Mouse (Mus musculus) cerebellum, adult 18-20 months (tissue): ENCODE results near the gene Vopp1.

Experiments used
- DNase-seq, 2 experiments: peaks; one replicate each; pipeline ENCODE4 v3.0.0; 2021

Vopp1 gene

GRCm38 (mm10) chr6:57782658-57783057 lies 42.3 kb downstream of the Vopp1 start:
- DNase-seq, result no peak

- no peak for DNase-seq
These were observed 44.6 kb downstream of the Vopp1 start for GRCm38 (mm10) chr6:57780359-57780758.

- no peak for DNase-seq
These were observed 51.2 kb downstream of the Vopp1 start for GRCm38 (mm10) chr6:57773792-57774191.

GRCm38 (mm10) chr6:57770467-57771190 lies 54.3 kb downstream of the Vopp1 start:
- DNase-seq, result no peak

DNA sequence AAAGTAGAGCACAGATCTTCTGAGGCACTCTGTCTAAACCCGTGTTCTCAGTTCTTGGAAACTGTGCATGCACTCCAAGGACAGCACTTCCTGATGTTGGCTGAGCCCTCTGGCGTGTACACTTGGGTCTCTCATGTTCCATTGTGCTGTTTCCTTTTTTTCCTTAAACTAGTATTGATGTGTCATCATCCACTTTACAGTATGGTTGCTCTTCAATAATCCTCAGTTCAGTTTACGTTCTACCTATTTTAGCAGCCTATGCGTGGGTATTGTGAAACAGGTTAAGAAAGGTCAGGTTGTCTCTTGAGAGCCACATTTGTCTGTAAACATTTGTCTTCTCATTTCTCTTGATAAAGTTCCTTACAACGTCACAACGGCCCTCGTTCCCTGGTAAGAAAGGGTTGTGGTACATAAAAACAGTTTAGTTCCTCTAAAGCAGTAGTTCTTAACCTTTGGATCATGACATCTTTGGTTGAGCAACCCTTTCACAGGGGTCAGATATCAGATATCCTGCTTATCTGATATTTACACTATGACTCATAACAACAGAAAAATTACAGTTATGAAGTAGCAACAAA lies 55.9 kb downstream of the Vopp1 start:
- no peak for DNase-seq

GRCm38 (mm10) chr6:57767112-57767868 lies 57.7 kb downstream of the Vopp1 start:
- no peak for DNase-seq

DNA sequence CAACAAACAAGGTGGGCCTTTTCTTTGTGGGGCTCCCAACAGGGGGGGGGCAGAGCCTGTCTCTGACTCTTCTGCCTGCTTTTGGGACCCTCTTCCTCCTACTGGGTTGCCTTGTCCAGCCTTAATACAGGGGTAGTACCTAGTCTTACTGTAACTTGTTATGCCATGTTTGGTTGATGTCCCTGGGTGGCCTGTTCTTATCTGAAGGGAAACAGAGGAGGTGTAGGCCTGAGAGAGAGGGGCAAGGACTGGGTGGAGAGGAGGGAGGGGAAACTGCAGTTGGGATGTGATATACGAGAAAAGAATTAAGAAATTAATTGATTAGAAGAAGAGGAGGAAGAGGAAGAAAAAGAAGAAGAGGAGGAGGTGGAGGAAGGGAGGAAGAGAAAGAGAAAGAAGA lies 58.7 kb downstream of the Vopp1 start:
- DNase-seq, result no peak

GRCm38 (mm10) chr6:57765095-57765878 lies 59.7 kb downstream of the Vopp1 start:
- peak; percentile 31 to 48 for DNase-seq

DNA sequence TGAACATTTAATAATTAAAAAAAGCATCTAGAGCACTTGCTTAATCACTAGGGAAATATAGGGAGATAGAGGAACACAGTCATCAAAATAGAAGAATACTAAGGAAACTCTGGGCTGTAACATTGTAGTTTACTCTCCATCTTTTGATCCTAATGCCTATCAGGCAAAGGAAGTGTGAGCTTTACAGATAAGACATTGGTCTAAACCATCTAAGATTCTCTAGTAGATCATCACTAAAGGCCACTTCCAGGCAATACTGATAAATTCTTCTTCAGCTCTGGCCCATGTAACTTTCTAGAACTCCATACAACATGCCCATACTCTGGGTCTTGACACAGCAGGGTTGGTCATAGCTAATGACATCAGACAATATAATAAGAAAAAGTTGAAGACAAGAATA lies 61.9 kb downstream of the Vopp1 start:
- no peak for DNase-seq

- DNase-seq, result no peak
These were observed 70.8 kb downstream of the Vopp1 start for GRCm38 (mm10) chr6:57753962-57754759.

DNA sequence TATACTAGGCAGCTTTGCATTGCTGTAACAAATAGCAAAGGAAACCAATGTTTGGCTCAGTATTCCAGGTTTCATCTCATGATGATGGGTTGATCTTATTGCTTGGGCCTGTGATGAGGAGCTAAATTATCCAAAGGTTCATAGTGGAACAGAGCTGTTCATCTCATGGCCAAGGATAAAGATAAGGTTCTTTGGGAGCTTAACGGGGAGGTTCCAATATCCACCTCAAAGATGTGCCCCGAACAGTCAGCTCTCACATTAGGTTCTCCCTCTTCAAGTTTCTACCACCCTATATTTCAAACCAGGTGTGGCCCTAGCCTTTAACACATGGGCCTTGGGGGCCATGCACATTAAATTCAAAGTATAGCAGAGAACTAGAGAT lies 79.2 kb downstream of the Vopp1 start:
- DNase-seq, result no peak

DNA sequence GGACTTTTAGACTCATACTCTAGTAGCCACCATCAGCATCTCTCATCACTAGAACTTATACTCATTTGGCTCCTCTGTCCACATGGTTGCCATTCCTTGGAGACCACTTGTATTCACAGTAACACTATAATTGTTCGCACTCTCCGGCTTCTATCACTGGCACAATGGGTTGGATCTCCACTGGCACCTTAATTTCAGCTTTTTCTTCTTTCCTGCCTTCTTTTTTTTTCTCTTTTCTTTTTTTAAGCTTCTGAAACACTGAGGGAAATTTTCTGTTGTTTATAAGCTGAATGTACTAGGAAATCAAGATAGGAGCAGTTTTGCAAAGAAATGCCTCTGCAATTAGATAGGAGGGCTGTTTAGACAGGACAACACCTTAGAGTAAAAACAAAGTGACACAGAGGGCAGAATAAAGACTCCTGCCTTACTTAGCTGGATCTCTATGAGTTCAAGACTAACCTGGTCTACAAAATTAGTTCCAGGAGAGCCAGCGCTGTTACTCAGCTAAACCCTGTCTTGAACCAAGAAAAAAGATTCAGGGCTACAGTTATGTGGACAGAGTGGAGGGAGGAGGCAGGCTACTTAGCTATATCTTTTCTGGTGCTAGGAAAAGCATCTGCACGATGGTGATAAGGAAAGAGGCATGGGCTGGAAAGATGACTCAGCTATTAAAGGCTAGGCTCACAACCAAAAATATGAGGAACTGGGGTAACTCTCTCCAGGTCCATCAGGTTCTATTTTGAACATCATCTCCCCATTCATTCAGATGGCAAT lies 79.8 kb downstream of the Vopp1 start:
- DNase-seq, result no peak

DNA sequence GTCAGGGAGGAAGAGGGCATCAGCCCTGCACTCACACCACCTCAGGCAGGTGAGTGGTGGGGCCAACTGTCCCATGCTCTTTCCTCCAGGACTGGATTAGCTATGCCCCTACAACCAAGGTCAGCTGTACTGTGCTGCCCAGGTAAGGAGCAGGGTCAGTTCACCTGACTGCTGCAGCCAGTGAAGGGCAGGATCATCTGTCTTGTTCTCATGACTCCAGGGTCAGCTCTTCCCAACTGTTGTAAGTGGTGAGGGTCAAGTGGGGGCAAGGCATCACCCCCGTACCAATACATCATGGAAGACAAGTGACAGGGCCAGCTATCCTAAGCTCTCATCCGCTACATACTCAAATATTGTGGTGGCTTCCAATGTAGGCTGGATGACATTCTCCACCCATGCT lies 80.8 kb downstream of the Vopp1 start:
- DNase-seq, result no peak

- DNase-seq, result no peak
These were observed 81.6 kb downstream of the Vopp1 start for GRCm38 (mm10) chr6:57743333-57743732.

DNA sequence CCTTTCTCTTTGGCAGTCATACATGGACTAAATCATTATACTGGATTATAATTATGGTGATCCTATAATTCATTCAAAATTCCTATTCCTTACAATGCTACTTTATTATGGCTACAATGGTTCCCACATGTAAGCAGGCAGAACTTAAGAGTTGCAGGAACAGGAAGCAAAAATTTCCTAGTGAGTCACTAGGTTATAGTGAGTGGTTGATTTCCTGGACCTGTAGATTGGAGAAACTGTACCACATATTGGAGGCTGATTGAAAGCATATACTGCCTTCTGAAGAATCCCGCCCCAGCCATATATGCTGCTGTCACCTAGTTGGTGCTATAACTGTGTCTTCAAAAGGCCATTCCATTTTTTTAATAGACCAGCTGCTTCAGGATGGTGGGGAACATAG lies 82.2 kb downstream of the Vopp1 start:
- no peak for DNase-seq

DNA sequence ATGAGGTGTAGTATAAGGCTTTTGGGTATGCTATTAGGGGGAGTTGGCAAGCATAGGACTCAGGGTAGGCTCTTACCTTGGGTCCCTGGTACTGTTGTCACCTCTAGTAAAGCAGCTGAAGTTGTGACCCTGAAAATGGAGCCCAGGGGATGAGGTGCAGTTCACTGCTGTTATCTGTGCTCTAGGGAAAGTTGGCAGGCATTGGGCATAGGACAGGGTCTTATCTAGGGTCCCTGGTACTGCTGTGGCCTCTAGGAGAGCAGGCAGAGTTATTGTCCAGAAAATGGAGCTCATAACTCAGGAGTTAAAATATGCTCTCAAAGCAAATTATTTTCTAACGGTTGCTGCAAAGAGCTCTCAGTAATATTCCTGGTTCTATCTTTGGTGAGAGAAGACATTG lies 103.6 kb downstream of the Vopp1 start:
- DNase-seq, result no peak

DNA sequence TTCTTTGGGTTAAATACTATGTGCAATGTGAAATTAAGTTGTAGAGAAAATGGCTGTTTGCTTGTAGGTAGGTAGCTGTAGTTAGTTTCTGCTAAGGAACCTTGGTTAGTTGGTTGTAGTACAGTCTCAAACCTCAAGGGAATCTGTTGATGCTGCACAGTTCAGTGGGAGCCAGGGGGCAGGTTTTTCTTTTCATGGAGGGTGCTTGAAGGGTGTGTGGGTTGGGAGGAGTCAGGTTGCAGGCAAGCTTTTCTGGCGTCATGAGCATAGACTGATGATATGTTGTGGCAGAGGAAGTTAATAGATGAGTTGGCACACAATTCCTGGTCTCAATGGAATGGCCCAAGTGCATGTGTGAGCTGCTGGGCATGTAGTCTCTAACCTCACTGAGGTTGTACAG lies 113.2 kb downstream of the Vopp1 start:
- DNase-seq, result no peak

DNA sequence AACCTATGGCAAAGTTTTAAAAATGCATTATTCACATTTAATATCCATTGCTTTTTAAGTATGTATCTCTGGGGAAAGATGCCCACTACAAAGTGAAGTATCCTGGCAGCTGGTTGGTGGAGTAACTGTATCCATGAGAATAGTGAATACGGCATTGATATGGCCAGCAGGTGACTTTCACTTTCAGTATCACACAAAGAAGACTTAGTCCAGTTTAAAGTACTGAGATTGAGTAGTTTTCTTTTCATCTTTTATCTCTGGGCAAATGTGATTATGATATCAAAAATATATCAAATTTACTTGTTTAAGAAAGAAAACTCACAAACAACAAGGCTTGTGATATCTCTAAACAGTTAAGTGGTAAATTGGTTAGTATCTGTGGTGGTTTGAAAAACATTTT lies 118.2 kb downstream of the Vopp1 start:
- DNase-seq, result no peak

DNA sequence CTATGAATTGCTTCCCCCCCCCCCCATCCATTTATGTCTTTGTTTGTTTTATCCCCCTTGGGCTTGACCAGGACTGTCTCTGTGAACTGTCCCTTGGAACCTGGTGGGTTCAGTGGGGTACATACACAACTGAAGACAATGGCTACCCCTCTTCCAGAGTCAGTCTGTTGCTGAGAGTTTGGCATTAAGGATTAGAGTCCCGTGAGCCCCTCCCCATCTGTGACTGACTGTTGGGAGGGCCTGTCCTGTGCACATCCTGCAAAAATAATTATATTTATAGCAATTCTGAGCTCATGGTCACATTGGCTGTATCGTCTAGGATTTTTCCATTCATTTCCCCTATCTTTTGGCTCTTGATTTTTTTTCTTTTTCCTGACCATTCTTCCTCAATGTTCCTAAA lies 121.3 kb downstream of the Vopp1 start:
- peak in 1 of 2 experiments; percentile 19 for DNase-seq

DNA sequence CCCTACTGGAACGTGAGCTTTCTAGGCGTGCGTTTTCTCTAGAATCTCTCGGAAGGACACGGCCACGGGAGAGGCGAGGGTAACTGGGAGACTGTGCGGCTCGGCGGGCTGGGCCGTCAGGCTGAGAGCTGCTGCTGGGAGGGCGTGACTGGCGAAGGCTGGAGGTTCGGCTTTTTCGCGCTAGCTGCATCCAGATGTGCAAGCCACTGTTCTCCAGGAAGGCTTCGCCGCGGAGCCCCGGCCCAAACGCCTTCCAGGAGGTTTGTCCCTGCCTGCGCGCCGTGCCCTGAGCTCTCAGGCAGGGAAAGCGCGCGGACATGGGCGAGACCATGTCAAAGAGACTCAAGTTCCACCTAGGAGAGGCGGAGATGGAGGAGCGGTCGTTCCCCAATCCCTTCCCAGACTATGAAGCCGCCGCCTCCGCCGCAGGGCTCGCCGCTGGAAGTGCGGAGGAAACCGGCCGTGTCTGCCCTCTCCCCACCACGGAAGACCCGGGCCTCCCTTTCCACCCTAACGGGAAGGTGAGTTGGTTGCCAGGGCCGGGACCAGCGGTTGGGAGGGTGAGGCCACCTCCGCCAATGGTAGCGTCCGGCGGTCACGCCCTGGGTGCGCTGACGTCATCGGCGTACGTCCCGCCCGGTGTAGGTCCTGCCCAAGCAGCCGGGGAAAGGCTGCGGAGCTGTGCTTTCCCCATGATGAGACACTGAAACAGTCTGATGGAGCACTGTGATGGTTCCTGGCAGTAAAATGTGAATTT lies 122.0 kb downstream of the Vopp1 start:
- peak; percentile 98 to 99 for DNase-seq

DNA sequence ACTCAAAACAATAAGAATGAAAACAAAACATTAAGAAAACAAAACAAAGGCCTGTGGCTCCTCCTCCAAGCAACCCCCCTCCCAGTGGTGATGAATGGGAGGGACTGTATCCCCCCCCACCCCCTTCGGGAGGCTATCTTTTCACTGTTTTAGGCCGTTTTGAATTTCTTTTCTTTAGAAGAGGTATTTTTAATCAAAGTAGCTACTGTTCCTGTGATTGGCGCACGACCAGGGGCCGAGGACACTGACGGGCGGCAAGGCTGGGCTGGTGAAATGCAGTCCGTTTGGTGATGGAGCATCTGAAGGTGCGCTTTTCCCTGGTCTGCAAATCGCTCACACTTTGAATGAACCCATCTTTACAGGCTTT lies 122.6 kb downstream of the Vopp1 start, which contains the start of gene Lancl2:
Gene Lancl2, plus strand, starts transcription at position 165 of the 367 bp plus-strand sequence.
- peak; percentile 50 to 77 for DNase-seq
